Mouse (Mus musculus): ENCODE measurements around the gene Rab11fip4.

Rab11fip4 gene

GRCm38 (mm10) chr11:79590664-79591590 lies at the start of gene Rab11fip4:
TSS of gene Rab11fip4 (plus strand) at chr11:79591212.
- DNase-seq (ENCODE audit: low read depth, low spot score): no peak

GRCm38 (mm10) chr11:79552622-79553021 lies 38.4 kb upstream of the Rab11fip4 start:
- DNase-seq (ENCODE audit: low read depth, low spot score): no peak

DNA sequence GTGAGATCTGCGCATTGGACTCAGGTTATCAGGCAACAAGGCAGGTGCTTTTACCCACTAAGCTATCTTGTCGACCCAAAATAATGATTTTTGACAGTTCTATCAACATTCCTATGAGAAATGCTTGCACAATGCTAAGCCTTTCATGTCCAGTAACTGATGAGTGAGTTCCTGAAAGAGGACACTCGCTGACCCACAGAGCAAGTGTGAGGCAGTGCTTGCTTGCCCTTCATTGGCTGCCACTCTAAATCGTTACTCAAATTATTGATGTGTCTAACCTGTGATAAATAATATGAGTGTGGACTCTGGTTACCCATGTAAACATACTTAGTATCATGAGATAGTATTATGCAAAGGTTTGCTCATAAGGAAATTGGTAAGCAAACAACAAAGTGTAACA lies 30.5 kb upstream of the Rab11fip4 start:
- no peak for DNase-seq (ENCODE audit: low read depth, low spot score)

DNA sequence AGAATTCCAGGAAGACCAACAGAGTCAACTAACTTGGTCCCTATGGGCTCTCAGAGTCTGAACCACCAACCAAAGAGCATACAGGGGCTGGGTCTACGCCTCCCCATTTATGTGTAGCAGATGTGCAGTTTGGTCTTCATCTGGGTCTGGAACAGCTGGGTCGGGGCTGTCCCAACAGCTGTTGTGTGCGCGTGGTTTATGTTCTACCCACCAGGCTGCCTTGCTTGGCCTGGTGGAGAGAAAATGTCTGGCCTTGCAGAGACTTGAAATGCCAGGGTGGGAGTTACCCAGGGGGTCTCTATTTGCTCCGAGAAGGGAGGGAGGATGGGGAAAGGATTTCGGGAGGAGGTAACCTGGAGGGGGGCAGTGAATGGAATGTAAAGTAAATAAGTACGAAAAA lies 27.5 kb upstream of the Rab11fip4 start:
- no peak for DNase-seq (ENCODE audit: low read depth, low spot score)

GRCm38 (mm10) chr11:79566947-79567346 lies 24.1 kb upstream of the Rab11fip4 start:
- DNase-seq (ENCODE audit: low read depth, low spot score): no peak

DNA sequence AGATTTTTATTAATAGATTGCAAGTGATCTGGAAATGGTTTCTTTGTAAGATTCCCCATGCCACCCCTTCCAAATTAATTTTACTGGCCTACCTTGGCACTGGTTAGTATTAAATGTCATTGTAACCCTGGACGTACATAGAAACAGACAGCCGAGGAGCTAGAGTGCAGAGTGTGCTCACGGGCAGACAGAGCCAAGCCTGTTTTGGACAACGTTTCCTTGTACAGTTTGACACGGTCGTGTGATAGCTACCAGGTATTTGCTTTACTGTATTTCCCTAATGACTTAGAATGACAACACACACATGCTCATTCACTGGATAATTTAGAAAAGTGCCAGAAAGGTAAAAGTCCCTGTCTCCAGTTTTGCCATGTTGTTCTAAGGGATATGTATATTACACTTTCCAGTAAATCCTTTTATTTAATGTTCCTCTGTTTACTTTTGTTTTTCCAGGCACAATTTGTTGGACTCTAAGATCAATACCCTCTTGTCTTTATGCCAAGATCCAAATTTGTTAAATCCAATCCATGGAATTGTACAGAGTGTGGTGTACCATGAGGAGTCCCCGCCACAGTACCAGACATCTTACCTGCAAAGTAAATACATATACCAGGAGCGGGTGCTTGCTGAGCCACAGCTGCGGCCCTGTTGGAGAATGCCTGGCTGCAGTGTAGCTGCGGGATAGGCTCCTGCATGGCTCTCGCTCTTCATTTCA lies 22.7 kb upstream of the Rab11fip4 start:
- DNase-seq (ENCODE audit: low read depth, low spot score): no peak

- DNase-seq (ENCODE audit: low read depth, low spot score): peak; percentile 45
Observed at GRCm38 (mm10) chr11:79570319-79570718, 20.7 kb upstream of the Rab11fip4 start.

DNA sequence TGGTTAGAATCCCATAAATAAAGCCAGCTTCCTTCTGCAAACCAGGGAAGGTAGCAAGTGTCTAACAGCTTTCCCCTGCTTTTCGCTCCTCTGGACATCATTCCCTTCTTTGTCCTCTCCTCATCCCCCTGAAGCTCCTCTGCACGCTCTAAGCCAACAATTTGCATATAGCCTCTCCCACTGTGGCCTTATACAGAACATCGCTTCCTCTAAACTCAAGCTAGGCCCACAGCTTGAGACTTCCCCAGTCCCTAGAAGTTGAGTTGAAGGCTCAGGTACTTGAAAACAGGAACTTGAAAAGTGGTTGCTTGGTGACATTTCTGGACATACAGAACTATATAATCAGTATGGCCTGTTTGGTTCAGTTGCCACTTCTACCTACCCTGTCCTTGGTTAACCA lies 17.2 kb upstream of the Rab11fip4 start:
- peak; percentile 76 for DNase-seq (ENCODE audit: low read depth, low spot score)

DNA sequence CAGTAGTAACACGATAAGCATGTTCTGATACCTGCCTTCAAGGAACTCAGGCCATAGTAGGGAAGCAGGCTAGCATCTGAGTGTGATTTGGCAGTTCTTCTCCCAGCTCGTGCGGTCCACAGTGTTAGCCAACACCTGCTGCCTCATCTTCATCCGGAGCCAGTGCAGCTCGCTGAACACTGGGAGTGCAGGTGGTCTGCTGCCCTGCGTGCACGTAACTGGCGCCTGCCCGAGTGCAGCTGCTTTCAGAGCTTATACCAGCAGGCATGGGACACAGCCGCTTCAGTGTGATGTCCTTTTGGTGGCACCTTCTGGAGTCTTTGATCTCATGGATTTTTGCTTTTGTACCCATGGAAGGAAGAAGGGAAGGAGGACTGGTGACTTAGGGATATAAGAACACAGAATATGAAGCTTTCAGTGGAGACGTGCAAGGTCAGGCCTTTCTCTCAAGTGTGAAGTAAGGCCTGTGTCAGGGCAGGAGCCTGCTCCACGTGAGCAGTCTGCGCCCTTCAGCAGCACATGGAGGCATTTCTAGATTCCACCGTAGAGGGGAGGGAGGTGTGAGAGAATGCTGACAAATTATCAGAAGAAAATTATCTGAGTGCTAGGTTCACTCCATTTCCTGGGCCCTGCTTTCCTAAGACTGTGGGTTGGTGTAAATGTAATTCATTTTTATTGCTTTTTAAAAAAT lies 15.5 kb upstream of the Rab11fip4 start:
- no peak for DNase-seq (ENCODE audit: low read depth, low spot score)

DNA sequence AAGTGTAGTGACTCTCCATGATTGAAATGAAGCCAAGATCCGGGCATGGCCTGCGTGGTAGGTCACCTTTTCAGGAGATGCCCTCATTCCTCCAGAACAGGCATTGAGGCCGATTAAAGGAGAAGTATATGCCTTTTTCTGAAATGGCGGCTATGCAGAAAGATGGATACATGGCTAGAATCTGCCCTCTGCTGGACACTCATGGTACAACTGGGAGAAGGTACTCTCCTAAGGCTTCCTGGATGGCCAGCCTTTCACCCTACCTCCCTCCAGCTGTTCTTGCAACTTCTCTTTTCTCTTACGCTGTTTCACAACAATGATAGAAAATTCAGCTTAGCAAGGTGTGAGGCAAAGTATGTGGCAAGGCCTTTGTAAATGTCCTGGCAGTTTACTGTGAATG lies 13.3 kb upstream of the Rab11fip4 start:
- DNase-seq (ENCODE audit: low read depth, low spot score): peak; percentile 77

- no peak for DNase-seq (ENCODE audit: low read depth, low spot score)
Observed at GRCm38 (mm10) chr11:79580660-79581059, 10.4 kb upstream of the Rab11fip4 start.

GRCm38 (mm10) chr11:79581257-79581656 lies 9.8 kb upstream of the Rab11fip4 start:
- DNase-seq (ENCODE audit: low read depth, low spot score): no peak

GRCm38 (mm10) chr11:79584191-79584590 lies 6.8 kb upstream of the Rab11fip4 start:
- DNase-seq (ENCODE audit: low read depth, low spot score): peak; percentile 71

GRCm38 (mm10) chr11:79589317-79590075 lies 1.5 kb upstream of the Rab11fip4 start:
- DNase-seq (ENCODE audit: low read depth, low spot score): peak; percentile 35

- DNase-seq (ENCODE audit: low read depth, low spot score): no peak
Observed at GRCm38 (mm10) chr11:79591591-79591975, 571 bp downstream of the Rab11fip4 start.

DNA sequence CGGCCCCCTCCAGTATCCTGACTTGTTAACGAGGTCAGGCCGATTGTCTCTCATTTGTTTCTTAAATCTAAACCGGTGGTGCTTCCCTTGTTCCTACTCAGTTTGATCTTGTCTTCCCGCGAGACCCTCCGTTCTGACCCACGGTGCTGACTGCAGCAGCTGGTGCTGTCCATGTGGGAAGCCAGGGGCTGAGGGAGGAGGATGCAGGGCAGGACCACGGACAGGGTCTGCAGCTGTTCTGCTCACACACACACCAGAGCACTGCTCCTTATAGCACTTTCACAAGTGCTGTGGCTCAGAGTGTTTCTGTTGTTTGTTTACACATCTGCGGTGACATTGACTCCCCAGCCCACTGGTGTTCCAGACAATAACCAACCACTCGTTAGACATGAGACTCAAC lies 2.5 kb downstream of the Rab11fip4 start:
- peak; percentile 59 for DNase-seq (ENCODE audit: low read depth, low spot score)

- DNase-seq (ENCODE audit: low read depth, low spot score): no peak
Observed at GRCm38 (mm10) chr11:79610454-79610853, 19.4 kb downstream of the Rab11fip4 start.

DNA sequence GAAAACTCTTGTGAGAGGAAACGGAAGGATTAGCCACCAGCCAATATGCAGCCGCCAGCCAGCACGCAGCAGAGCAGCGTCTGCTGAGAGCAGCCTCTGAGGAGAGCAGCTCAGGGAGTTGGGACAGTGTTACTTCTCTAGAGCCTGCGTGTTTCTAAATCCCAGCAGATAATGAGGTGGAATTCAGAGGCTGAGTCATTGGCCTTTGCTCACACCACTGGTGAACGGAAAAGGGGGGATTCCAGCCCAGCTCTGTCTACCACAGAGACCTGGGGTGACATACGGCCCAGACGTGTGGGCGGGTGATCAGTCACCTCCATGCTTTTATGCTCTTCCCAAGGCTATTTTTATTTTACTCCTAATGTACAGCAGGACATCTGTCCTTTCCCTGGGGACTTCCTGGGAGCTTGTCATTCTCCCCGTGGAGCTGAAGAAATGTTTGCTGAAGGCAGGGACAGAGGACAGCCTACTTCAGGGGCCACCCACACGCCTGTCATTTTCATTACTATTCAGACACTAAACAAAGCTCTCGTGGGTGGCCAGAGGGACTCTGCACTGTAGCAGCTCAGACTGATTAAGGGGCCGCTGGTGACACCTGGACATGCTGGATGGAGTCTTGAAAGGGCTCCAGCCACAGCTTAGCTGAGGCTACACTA lies 20.1 kb downstream of the Rab11fip4 start:
- DNase-seq (ENCODE audit: low read depth, low spot score): peak; percentile 43

- peak; percentile 73 for DNase-seq (ENCODE audit: low read depth, low spot score)
Observed at GRCm38 (mm10) chr11:79612046-79612600, 21.1 kb downstream of the Rab11fip4 start.

DNA sequence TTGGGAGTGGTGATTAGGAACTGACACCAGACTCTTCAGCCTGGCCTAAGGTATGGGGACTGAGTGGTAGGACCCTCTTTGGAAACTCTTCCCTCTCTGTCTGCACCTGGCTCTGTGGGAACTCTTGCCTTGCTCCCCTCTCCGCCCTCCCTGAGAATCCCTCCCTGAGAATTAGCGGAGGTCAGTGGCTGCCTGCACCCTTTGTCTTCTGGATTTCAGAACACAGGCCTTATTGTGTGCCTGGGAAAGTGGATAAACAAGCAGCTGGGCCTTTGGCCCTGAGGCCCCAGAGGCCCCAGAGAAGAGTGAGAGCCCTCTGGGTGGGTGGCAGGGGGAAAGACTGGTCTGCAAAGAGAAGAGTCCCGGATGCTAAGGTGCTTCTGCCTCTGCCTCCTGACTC lies 22.1 kb downstream of the Rab11fip4 start:
- no peak for DNase-seq (ENCODE audit: low read depth, low spot score)

GRCm38 (mm10) chr11:79613711-79614110 lies 22.7 kb downstream of the Rab11fip4 start:
- no peak for DNase-seq (ENCODE audit: low read depth, low spot score)
